Mouse (Mus musculus) kidney, postnatal 4 days (tissue): ENCODE results near the gene Dhx29.
A peak's percentile ranks its signal among the peaks of the same experiment; 100 is the strongest.

Experiments used
- DNase-seq, 2 experiments: peaks; one replicate each; pipeline ENCODE4 v3.0.0; 2021; ENCODE audit warnings: mixed read lengths in 2 of 2

The Dhx29 gene

GRCm38 (mm10) chr13:112927287-112928001 lies at the start of gene Dhx29, which contains the start of gene Mtrex:
Gene Dhx29, plus strand, starts transcription at chr13:112927454.
Gene Mtrex, minus strand, starts transcription at chr13:112927398.
- DNase-seq, result peak; percentile 99 to 100

- DNase-seq, result no peak
Measured at GRCm38 (mm10) chr13:112887234-112887633, 40.0 kb upstream of the Dhx29 start.

GRCm38 (mm10) chr13:112902176-112902575 lies 25.1 kb upstream of the Dhx29 start:
- DNase-seq, result no peak

- DNase-seq, result peak; percentile 55 to 65
Measured at GRCm38 (mm10) chr13:112909663-112910062, 17.6 kb upstream of the Dhx29 start.

- no peak for DNase-seq
Measured at GRCm38 (mm10) chr13:112910434-112910833, 16.8 kb upstream of the Dhx29 start.

- no peak for DNase-seq
Measured at GRCm38 (mm10) chr13:112919141-112919865, 8.0 kb upstream of the Dhx29 start.

GRCm38 (mm10) chr13:112920906-112921305 lies 6.3 kb upstream of the Dhx29 start:
- DNase-seq, result no peak

GRCm38 (mm10) chr13:112925266-112925665 lies 2.0 kb upstream of the Dhx29 start:
- DNase-seq, result no peak

- no peak for DNase-seq
Measured at GRCm38 (mm10) chr13:112925976-112926375, 1.3 kb upstream of the Dhx29 start.

GRCm38 (mm10) chr13:112926796-112927195 lies 458 bp upstream of the Dhx29 start:
- DNase-seq, result peak; percentile 30 to 48

- no peak for DNase-seq
Measured at GRCm38 (mm10) chr13:112928038-112928668, 899 bp downstream of the Dhx29 start.

GRCm38 (mm10) chr13:112938130-112938529 lies 10.9 kb downstream of the Dhx29 start:
- DNase-seq, result no peak

- no peak for DNase-seq
Measured at GRCm38 (mm10) chr13:112941879-112942330, 14.7 kb downstream of the Dhx29 start.

GRCm38 (mm10) chr13:112945312-112945711 lies 18.1 kb downstream of the Dhx29 start:
- DNase-seq, result no peak

- no peak for DNase-seq
Measured at GRCm38 (mm10) chr13:112945900-112946299, 18.6 kb downstream of the Dhx29 start.

GRCm38 (mm10) chr13:112954067-112954466 lies 26.8 kb downstream of the Dhx29 start:
- DNase-seq, result no peak

- DNase-seq, result no peak
Measured at GRCm38 (mm10) chr13:112963081-112963480, 35.8 kb downstream of the Dhx29 start.

- DNase-seq, result no peak
Measured at GRCm38 (mm10) chr13:112964421-112964820, 37.2 kb downstream of the Dhx29 start.

- no peak for DNase-seq
Measured at GRCm38 (mm10) chr13:112967267-112967666, 40.0 kb downstream of the Dhx29 start.

- no peak for DNase-seq
Measured at GRCm38 (mm10) chr13:112976720-112977119, 49.5 kb downstream of the Dhx29 start.

- peak in 1 of 2 experiments; percentile 6 for DNase-seq
Measured at GRCm38 (mm10) chr13:112985605-112986450, 58.6 kb downstream of the Dhx29 start.

GRCm38 (mm10) chr13:112986451-112986950 lies 59.2 kb downstream of the Dhx29 start:
- DNase-seq, result peak in 1 of 2 experiments; percentile 7
